Mouse (Mus musculus): ENCODE measurements at regions not wholly inside any gene's neighbourhood (a gene's known extent, or its start where the extent isn't known, plus 50 kb on each side); places are given as distances from the start of the nearest gene placed in this dataset.
"Not testable (repeated sequence)": the region's sequence is repeated elsewhere in the genome, so short reads cannot be mapped to it uniquely, and the experiment has no call there.

GRCm38 (mm10) chr9:17987606-17988005, 304.3 kb upstream of the Chordc1 start:
- peak in 1 of 2 experiments; percentile 2 for DNase-seq (ENCODE audit: low spot score in 2 of 2)

GRCm38 (mm10) chr9:18002557-18002956, 289.4 kb upstream of the Chordc1 start:
- no peak for DNase-seq (ENCODE audit: low spot score in 2 of 2)

DNA sequence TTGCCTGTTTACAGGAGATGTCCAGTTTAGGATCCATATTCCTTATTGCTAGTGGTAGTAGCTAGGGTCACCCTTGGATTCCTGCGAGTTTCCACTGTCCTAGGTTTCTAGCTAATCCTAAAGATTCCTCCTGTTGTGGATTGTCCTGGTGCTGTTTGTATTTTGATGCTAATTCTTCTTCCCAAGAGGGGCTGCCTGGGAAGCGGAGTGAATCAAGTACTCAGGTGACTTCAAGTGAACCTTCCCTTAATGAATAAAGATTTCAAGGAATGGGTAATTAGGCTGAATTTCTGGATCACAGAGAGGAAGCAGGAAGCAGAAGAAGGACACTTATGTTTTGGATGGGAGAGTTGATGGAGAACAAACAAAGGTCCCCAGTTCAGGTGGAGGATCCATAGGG, 250.6 kb upstream of the Chordc1 start:
- no peak for DNase-seq (ENCODE audit: low spot score in 2 of 2)

GRCm38 (mm10) chr9:18042636-18043035, 249.3 kb upstream of the Chordc1 start:
- not testable (repeated sequence) for DNase-seq (ENCODE audit: low spot score in 2 of 2)

- DNase-seq (ENCODE audit: low spot score in 2 of 2): no peak
These were observed 215.0 kb upstream of the Chordc1 start for GRCm38 (mm10) chr9:18076942-18077341.

DNA sequence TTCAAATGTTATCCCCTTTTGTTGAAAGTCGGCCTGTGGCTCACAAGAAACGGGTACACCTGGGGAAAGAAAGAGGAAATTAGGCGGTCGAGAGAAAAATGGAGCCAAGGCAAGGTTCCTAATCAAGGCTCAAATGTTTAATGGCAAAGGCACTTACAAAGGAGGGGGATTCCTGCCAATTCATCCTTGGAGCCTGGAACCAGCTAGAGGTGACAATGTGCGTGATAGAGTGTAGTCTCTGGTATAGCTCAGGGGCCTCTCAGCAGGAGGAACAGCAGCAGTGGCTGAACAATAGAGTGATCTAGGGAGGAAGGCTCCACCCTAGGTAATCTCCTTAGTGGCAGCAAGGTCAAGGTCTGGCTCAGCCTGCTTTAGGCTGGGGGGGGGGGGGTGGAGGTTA, 213.5 kb upstream of the Chordc1 start:
- not testable (repeated sequence) for DNase-seq (ENCODE audit: low spot score in 2 of 2)

GRCm38 (mm10) chr9:18079120-18079519, 212.8 kb upstream of the Chordc1 start:
- DNase-seq (ENCODE audit: low spot score in 2 of 2): not testable (repeated sequence)

Data from spleen, postnatal 36 days (tissue).